Mouse (Mus musculus) erythroblast, embryonic 14.5 days (primary cell): Measurements from ENCODE around the gene Gabrp. TPM values are rescaled to one million over a fixed set of nuclear protein-coding genes. Genes with fewer than 3 reads are reported as not detected.

Source experiments
- H3K27me3 ChIP-seq: 2 replicates; pipeline ENCODE4 v1.6.1; 2012; ENCODE audit warnings: inconsistent platforms; ENCODE audit not compliant: control insufficient read depth
- H3K36me3 ChIP-seq: 2 replicates; pipeline ENCODE4 v1.6.1; 2012; ENCODE audit warnings: mild to moderate bottlenecking, inconsistent platforms; ENCODE audit not compliant: control insufficient read depth
- H3K4me1 ChIP-seq: 2 replicates; pipeline ENCODE4 v1.6.1; 2012; ENCODE audit warnings: inconsistent platforms; ENCODE audit not compliant: control insufficient read depth
- H3K4me3 ChIP-seq: replicated peaks from 2 replicates; pipeline ENCODE3; 2012; ENCODE audit warnings: moderate library complexity, mild to moderate bottlenecking, inconsistent platforms
- H3K9me3 ChIP-seq: 2 replicates; pipeline ENCODE4 v1.6.1; 2012; ENCODE audit warnings: low read length, inconsistent platforms, mixed read lengths; ENCODE audit not compliant: control insufficient read depth
- GATA1 ChIP-seq: IDR thresholded peaks from 2 replicates; pipeline ENCODE4 v1.6.1; 2012; ENCODE audit warnings: low read length, inconsistent platforms, mixed read lengths
- TAL1 ChIP-seq: IDR thresholded peaks from 3 replicates; pipeline ENCODE4 v1.6.1; 2012; ENCODE audit warnings: low read length, inconsistent platforms, mixed read lengths
- polyA plus RNA-seq: library from polyadenylated mRNA; stranded (reverse); fragments of >175 nt; gene quantifications from 2 replicates; pipeline ENCODE4 v1.2.3, GENCODE M21; 2012

Gabrp gene
- not detected in 2 replicates for polyA plus RNA-seq

DNA sequence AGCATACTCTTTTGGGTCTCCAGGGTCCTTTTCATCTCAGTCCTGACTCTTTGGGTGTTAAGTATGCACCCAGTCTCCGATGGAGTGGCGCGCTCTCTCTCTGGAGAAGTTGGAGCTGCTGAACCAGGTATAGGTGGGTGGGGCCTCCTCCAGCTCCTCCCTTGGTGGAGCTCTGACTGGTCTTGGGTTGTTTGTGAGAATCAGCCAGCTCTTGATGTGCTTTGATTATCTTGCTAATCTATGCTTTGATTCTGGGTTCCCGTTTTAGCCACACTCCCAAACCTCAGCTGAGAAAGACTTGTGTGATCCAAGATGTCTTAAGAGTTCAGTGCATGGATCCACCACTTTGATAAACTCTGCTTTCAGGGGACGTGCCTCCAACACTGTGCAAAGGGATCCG is at the start of gene Gabrp:
Gene Gabrp (minus strand): TSS at position 101 of the 400 bp plus-strand sequence.
- no peaks in the 10 kb centered on the region for H3K27me3 ChIP-seq
- H3K36me3 ChIP-seq: no peaks in the 10 kb centered on the region
- no peak within 1 kb of the TSS for H3K4me3 ChIP-seq
- no peaks in the 10 kb centered on the region for H3K9me3 ChIP-seq
- TF ChIP-seq TAL1 (no peak), GATA1 (no peak)
- H3K4me1 ChIP-seq: no peaks in the 10 kb centered on the region

DNA sequence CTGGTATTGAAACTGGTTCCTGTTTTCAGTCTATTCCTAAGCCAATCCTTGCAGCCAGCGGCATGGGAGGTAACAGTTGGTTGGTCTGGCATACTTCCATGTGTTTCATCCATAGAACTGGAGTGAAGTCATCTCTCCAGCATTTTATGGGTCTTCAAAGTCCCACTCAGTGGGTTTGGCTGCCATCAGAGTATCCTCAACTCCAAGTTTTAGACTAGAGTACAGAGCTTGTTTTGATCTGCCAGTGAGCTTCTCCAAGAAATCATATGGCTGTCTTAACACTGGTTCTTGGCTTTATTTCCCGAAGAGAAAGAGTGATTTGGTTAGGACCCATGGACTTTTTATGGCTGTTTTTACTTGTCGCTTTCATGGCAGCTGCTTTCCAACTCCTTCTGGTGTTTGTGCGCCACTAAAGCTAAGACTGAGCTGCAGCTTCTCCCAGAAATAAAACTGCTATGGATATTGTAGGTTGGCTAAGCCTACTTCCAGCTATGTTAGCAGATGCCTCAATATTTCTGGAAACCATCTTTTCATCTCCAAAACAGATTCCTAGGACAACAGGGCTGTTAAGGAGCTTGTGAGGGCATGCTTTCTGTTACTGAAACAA is 48.5 kb upstream of the Gabrp start:
- H3K4me3 ChIP-seq: no peak overlapping the region
- H3K27me3 ChIP-seq: no peaks in the 10 kb centered on the region
- TF ChIP-seq TAL1: no peak
- no peak for TF ChIP-seq GATA1
- no peaks in the 10 kb centered on the region for H3K4me1 ChIP-seq
- no peaks in the 10 kb centered on the region for H3K9me3 ChIP-seq
- no peaks in the 10 kb centered on the region for H3K36me3 ChIP-seq

GRCm38 (mm10) chr11:33614218-33614617 is 35.5 kb upstream of the Gabrp start:
- TF ChIP-seq TAL1 (no peak), GATA1 (no peak)
- Histone ChIP-seq H3K4me1 (no peaks in the 10 kb centered on the region), H3K27me3 (no peaks in the 10 kb centered on the region)

DNA sequence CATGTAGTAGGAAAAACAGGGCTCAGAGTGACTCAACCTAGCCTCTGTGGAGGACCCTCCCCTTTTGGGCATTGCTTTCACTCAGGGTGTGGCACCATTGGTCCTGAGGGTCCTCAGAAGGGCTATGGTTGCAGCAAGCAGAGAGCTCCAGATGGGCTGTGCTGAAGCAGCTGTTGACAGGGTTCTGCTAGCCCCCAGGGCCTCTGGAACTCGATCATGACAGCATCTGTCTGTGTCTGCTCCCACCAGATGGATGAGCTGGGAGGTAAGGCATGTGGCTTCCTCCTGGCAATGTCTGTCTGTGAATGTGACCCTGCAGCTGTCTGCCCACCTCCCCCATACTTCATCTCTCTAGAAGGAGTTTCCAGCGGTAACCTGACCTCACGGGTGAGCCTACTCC is 29.0 kb upstream of the Gabrp start:
- Histone ChIP-seq H3K9me3 (no peaks in the 10 kb centered on the region), H3K4me1 (no peaks in the 10 kb centered on the region), H3K36me3 (no peaks in the 10 kb centered on the region), H3K4me3 (no peak overlapping the region), H3K27me3 (no peaks in the 10 kb centered on the region)
- TF ChIP-seq TAL1 (no peak), GATA1 (no peak)

More at GRCm38 (mm10) chr11:33614218-33614617, 35.5 kb upstream of the Gabrp start:
- H3K4me3 ChIP-seq: no peak overlapping the region
- H3K36me3 ChIP-seq: no peaks in the 10 kb centered on the region
- no peaks in the 10 kb centered on the region for H3K9me3 ChIP-seq

GRCm38 (mm10) chr11:33603174-33603573 is 24.4 kb upstream of the Gabrp start:
- Histone ChIP-seq H3K4me1 (no peaks in the 10 kb centered on the region), H3K9me3 (no peaks in the 10 kb centered on the region), H3K27me3 (no peaks in the 10 kb centered on the region), H3K4me3 (no peak overlapping the region), H3K36me3 (no peaks in the 10 kb centered on the region)
- TF ChIP-seq GATA1 (no peak), TAL1 (no peak)

DNA sequence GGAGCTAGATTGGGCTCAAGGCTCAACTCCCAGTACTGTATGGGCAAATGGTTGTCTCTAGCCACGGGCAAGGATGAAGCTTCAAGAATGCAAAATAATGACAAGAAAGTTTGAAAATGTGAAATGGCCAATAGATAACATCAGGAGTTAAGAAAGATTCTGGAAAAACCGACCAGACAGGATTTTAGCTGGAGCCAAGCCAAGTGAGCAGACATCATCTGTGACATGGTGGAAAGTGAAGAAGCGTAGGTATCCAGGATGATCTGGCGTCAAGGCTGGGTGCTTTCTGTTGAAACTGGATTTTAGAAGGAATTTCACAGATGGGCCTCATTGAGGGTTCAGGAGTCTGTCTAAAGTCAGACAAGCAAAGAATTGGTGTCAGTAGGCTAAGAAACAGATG is 20.2 kb upstream of the Gabrp start, which contains the start of gene D130052B06Rik:
Gene D130052B06Rik (plus strand): TSS at position 317 of the 400 bp plus-strand sequence.
- no peaks in the 10 kb centered on the region for H3K36me3 ChIP-seq
- no peak within 1 kb of the TSS for H3K4me3 ChIP-seq
- H3K4me1 ChIP-seq: no peaks in the 10 kb centered on the region
- H3K27me3 ChIP-seq: no peaks in the 10 kb centered on the region
- no peaks in the 10 kb centered on the region for H3K9me3 ChIP-seq
- TF ChIP-seq TAL1 (no peak), GATA1 (no peak)

DNA sequence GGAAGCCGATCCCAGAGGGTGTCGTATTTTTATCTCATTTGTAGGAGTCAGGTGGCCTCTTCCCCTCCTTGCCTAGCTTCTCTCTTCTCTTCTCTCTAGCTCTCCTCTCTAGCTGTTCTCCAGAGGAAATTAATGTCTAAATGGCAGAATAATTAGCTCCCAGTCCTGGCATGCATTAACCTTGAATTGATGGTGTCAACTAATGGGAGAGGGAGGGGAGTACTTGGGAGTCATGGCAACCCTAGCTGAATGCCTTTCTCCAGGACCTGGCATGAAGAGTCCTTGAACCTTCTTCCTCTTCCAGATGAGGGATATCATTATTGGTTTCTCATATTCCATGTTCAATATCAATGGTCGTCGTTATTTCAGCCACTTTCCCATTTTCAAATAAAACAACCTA is 17.9 kb upstream of the Gabrp start:
- Histone ChIP-seq H3K36me3 (no peaks in the 10 kb centered on the region), H3K27me3 (no peaks in the 10 kb centered on the region), H3K4me3 (no peak overlapping the region), H3K9me3 (no peaks in the 10 kb centered on the region), H3K4me1 (no peaks in the 10 kb centered on the region)
- no peak for TF ChIP-seq GATA1

- no peak for TF ChIP-seq GATA1
- TF ChIP-seq TAL1: no peak
- Histone ChIP-seq H3K4me3 (no peak overlapping the region), H3K9me3 (no peaks in the 10 kb centered on the region)
Observed at GRCm38 (mm10) chr11:33592826-33593225, 14.1 kb upstream of the Gabrp start.

GRCm38 (mm10) chr11:33590771-33591170 is 12.0 kb upstream of the Gabrp start:
- no peaks in the 10 kb centered on the region for H3K4me1 ChIP-seq

More at GRCm38 (mm10) chr11:33592826-33593225, 14.1 kb upstream of the Gabrp start:
- Histone ChIP-seq H3K27me3 (no peaks in the 10 kb centered on the region), H3K4me1 (no peaks in the 10 kb centered on the region), H3K36me3 (no peaks in the 10 kb centered on the region)

DNA sequence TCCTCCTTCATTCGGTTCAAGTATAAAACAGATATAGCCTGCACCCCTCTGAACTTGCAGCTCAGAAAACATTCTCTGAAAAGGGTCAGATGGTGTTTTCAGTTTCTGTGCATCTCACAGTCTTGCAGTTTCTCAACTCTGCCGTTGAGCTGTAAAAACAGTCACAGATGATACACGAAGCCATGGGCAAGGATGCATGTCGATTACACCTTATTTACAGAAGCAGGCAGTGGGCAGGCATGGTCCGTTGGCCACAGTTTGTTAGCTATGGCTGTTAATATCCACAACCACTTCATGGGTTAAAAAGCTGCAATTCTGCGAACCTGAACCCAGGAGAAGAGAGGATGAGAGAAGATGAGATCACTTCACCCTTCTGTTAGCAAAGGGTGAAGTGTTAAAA is 7.9 kb upstream of the Gabrp start:
- Histone ChIP-seq H3K4me3 (no peak overlapping the region), H3K9me3 (no peaks in the 10 kb centered on the region), H3K36me3 (no peaks in the 10 kb centered on the region), H3K27me3 (no peaks in the 10 kb centered on the region), H3K4me1 (no peaks in the 10 kb centered on the region)
- TF ChIP-seq TAL1 (no peak), GATA1 (no peak)

More at GRCm38 (mm10) chr11:33590771-33591170, 12.0 kb upstream of the Gabrp start:
- Histone ChIP-seq H3K36me3 (no peaks in the 10 kb centered on the region), H3K9me3 (no peaks in the 10 kb centered on the region), H3K27me3 (no peaks in the 10 kb centered on the region), H3K4me3 (no peak overlapping the region)
- TF ChIP-seq TAL1 (no peak), GATA1 (no peak)
